Mouse (Mus musculus) stomach, embryonic 14.5 days (tissue): ENCODE results near the gene Pou6f1. TPM values are rescaled to one million over a fixed set of nuclear protein-coding genes. Genes with fewer than 3 reads are reported as not detected.
A peak's percentile ranks its signal among the peaks of the same experiment; 100 is the strongest.
"Not testable (repeated sequence)": the region's sequence is repeated elsewhere in the genome, so short reads cannot be mapped to it uniquely, and the experiment has no call there.

Experiments used
- ATAC-seq: fragments of 200-750 bp; cut with Nextera tagmentation; 2 replicates; pipeline ENCODE4 v1.8.0; 2017; ENCODE audit warnings: low read depth, moderate TSS enrichment; ENCODE audit not compliant: insufficient number of reproducible peaks, insufficient read depth, low FRiP score
- H3K27ac ChIP-seq: fragments of 300-500 bp; sonication (generic); 2 replicates; pipeline ENCODE4 v1.5.1; 2014; ENCODE audit warnings: mild to moderate bottlenecking, low read length, moderate library complexity, mixed read lengths
- H3K27me3 ChIP-seq: fragments of 300-500 bp; sonication (generic); 2 replicates; pipeline ENCODE4 v1.6.1; 2014; ENCODE audit warnings: low read length, control low read depth, mixed read lengths; ENCODE audit not compliant: control insufficient read depth, insufficient read depth
- H3K36me3 ChIP-seq: fragments of 300-500 bp; sonication (generic); 2 replicates; pipeline ENCODE4 v1.6.1; 2014; ENCODE audit warnings: mild to moderate bottlenecking, control low read depth, low read length, moderate library complexity, mixed read lengths; ENCODE audit not compliant: control insufficient read depth, insufficient read depth
- H3K4me1 ChIP-seq: fragments of 300-500 bp; sonication (generic); 2 replicates; pipeline ENCODE4 v1.6.1; 2014; ENCODE audit warnings: low read length, control low read depth, mixed read lengths; ENCODE audit not compliant: control insufficient read depth, insufficient read depth
- H3K4me2 ChIP-seq: fragments of 300-500 bp; sonication (generic); replicated peaks from 2 replicates; pipeline ENCODE4 v1.6.1; 2014; ENCODE audit warnings: low read depth, low read length, control low read depth
- H3K4me3 ChIP-seq: fragments of 300-500 bp; sonication (generic); 2 replicates; pipeline ENCODE4 v1.5.1; 2014; ENCODE audit warnings: low read depth, low read length, control low read depth
- H3K9ac ChIP-seq: fragments of 300-500 bp; sonication (generic); replicated peaks from 2 replicates; pipeline ENCODE4 v1.6.1; 2014; ENCODE audit warnings: low read depth, mild to moderate bottlenecking, control low read depth, low read length, moderate library complexity, mixed read lengths
- H3K9me3 ChIP-seq: fragments of 300-500 bp; sonication (generic); 2 replicates; pipeline ENCODE4 v1.6.1; 2016; ENCODE audit warnings: low read depth, low read length, control low read depth; ENCODE audit not compliant: control insufficient read depth
- WGBS: fragments of 180-500 bp; shearing (Covaris S2); extraction: QIAGEN DNeasy Blood & Tissue Kit; methylation state at CpG from one replicate; pipeline ENCODE4 v1.1.7; 2014; 5-methylcytosine and 5-hydroxymethylcytosine counted together
- polyA plus RNA-seq: library from polyadenylated mRNA; unstranded; fragments of >200 nt; fragmentation: Nextera tagmentation; extraction: Ambion mirVana; gene quantifications from 2 replicates; pipeline ENCODE4 v1.2.1, GENCODE M21; 2014

Gene Pou6f1
- polyA plus RNA-seq, 1 experiment from 2014 or later = 9.3 TPM

- Histone ChIP-seq H3K4me2 (no peak overlapping the region), H3K27me3 (no peaks in the 10 kb centered on the region), H3K9ac (no peak overlapping the region), H3K36me3 (no peaks in the 10 kb centered on the region), H3K4me1 (no peaks in the 10 kb centered on the region), H3K9me3 (no peaks in the 10 kb centered on the region), H3K4me3 (no peak overlapping the region), H3K27ac (no peak overlapping the region)
- no peak for ATAC-seq
- WGBS = 76% methylated on average over 5 of the region's 5 CpGs
These were observed 41.9 kb downstream of the Pou6f1 start for GRCm38 (mm10) chr15:100557705-100558433.

- no peaks in the 10 kb centered on the region for H3K27me3 ChIP-seq
- WGBS = 85% methylated on average over 9 of the region's 9 CpGs
- no peak overlapping the region for H3K27ac ChIP-seq
- H3K36me3 ChIP-seq = no peaks in the 10 kb centered on the region
- H3K4me2 ChIP-seq = no peak overlapping the region
- no peak overlapping the region for H3K4me3 ChIP-seq
- no peak for ATAC-seq
- H3K9me3 ChIP-seq = no peaks in the 10 kb centered on the region
- no peak overlapping the region for H3K9ac ChIP-seq
- H3K4me1 ChIP-seq = no peaks in the 10 kb centered on the region
These were observed 43.4 kb downstream of the Pou6f1 start for GRCm38 (mm10) chr15:100556378-100556777.

- H3K4me1 ChIP-seq = 0 out of 2 replicates have a peak, but pooled peaks cover 1% of the 10 kb centered on the region
- ATAC-seq = no peak
- WGBS = 84% methylated on average over 5 of the region's 5 CpGs
- H3K4me2 ChIP-seq = no peak overlapping the region
- no peaks in the 10 kb centered on the region for H3K27me3 ChIP-seq
- no peak overlapping the region for H3K9ac ChIP-seq
- H3K4me3 ChIP-seq = no peak overlapping the region
- H3K36me3 ChIP-seq = no peaks in the 10 kb centered on the region
- no peak overlapping the region for H3K27ac ChIP-seq
- no peaks in the 10 kb centered on the region for H3K9me3 ChIP-seq
These were observed 43.8 kb downstream of the Pou6f1 start for GRCm38 (mm10) chr15:100555965-100556364.

- 0 out of 2 replicates have a peak, but pooled peaks cover 4% of the 10 kb centered on the region for H3K4me1 ChIP-seq
- H3K4me3 ChIP-seq = peak within 1 kb of the TSS; percentile 66
- no peaks in the 10 kb centered on the region; the same call in 1 of the 2 replicates for H3K36me3 ChIP-seq
- peak; percentile 99 for ATAC-seq
- H3K27me3 ChIP-seq = no peaks in the 10 kb centered on the region
- peak within 1 kb of the TSS; percentile 86 for H3K9ac ChIP-seq
- peak within 1 kb of the TSS; percentile 74 for H3K4me2 ChIP-seq
- H3K27ac ChIP-seq = peak within 1 kb of the TSS; percentile 77
- under 1% methylated on average over 84 of the region's 84 CpGs for WGBS
- no peaks in the 10 kb centered on the region for H3K9me3 ChIP-seq
These were observed 48.2 kb downstream of the Pou6f1 start, which contains the start of gene Tfcp2 for GRCm38 (mm10) chr15:100551326-100552307. TSS of gene Tfcp2 (minus strand) at chr15:100552008.

GRCm38 (mm10) chr15:100550280-100550679 is 49.5 kb downstream of the Pou6f1 start:
- H3K9ac ChIP-seq = no peak overlapping the region
- H3K4me2 ChIP-seq = peak overlapping the region; percentile 74; the same call in 1 of the 2 replicates
- H3K9me3 ChIP-seq = no peaks in the 10 kb centered on the region
- no peak overlapping the region for H3K27ac ChIP-seq
- no peaks in the 10 kb centered on the region for H3K27me3 ChIP-seq
- H3K36me3 ChIP-seq = no peaks in the 10 kb centered on the region; the same call in 1 of the 2 replicates
- peak overlapping the region; percentile 66; the same call in 1 of the 2 replicates for H3K4me3 ChIP-seq
- no peak for ATAC-seq
- H3K4me1 ChIP-seq = 0 out of 2 replicates have a peak, but pooled peaks cover 4% of the 10 kb centered on the region
- WGBS = 94% methylated on average over 4 of the region's 4 CpGs

GRCm38 (mm10) chr15:100543651-100544030 is 56.1 kb downstream of the Pou6f1 start:
- H3K9me3 ChIP-seq, H3K4me2 ChIP-seq, H3K4me1 ChIP-seq, H3K27ac ChIP-seq, H3K4me3 ChIP-seq, H3K36me3 ChIP-seq, ATAC-seq, H3K9ac ChIP-seq, H3K27me3 ChIP-seq: not testable (repeated sequence)
- over 99% methylated on average over 14 of the region's 14 CpGs for WGBS

GRCm38 (mm10) chr15:100542876-100543650 is 56.7 kb downstream of the Pou6f1 start:
- H3K4me2 ChIP-seq, H3K36me3 ChIP-seq, H3K9ac ChIP-seq, ATAC-seq, H3K4me3 ChIP-seq, H3K27me3 ChIP-seq, H3K27ac ChIP-seq, H3K4me1 ChIP-seq, H3K9me3 ChIP-seq: not testable (repeated sequence)
- 97% methylated on average over 25 of the region's 28 CpGs for whole genome bisulfite sequencing

GRCm38 (mm10) chr15:100541426-100541825 is 58.4 kb downstream of the Pou6f1 start:
- Histone ChIP-seq H3K27ac (no peak overlapping the region), H3K4me2 (no peak overlapping the region), H3K36me3 (no peaks in the 10 kb centered on the region), H3K4me1 (no peaks in the 10 kb centered on the region), H3K4me3 (no peak overlapping the region), H3K9ac (no peak overlapping the region), H3K9me3 (no peaks in the 10 kb centered on the region), H3K27me3 (no peaks in the 10 kb centered on the region)
- no peak for ATAC-seq
- 82% methylated on average over 4 of the region's 4 CpGs for WGBS
